Mouse (Mus musculus) midbrain, embryonic 14.5 days (tissue): ENCODE data around the gene Ggt5. TPM values are rescaled to one million over a fixed set of nuclear protein-coding genes. Genes with fewer than 3 reads are reported as not detected.

Source experiments
- ATAC-seq: fragments of 200-750 bp; cut with Nextera tagmentation; 2 replicates; pipeline ENCODE4 v1.8.0; 2017; ENCODE audit warnings: moderate number of reproducible peaks, moderate library complexity; ENCODE audit not compliant: low FRiP score, low TSS enrichment
- DNase-seq: peaks from one replicate; pipeline ENCODE4 v3.0.0-alpha.2; 2015
- H3K27ac ChIP-seq: fragments of 300-500 bp; sonication (generic); replicated peaks from 2 replicates; pipeline ENCODE4 v1.5.1; 2014; ENCODE audit warnings: mild to moderate bottlenecking, low read depth, low read length, moderate library complexity
- H3K27me3 ChIP-seq: fragments of 300-500 bp; sonication (generic); 2 replicates; pipeline ENCODE4 v1.6.1; 2014; ENCODE audit warnings: low read length, control low read depth, mixed read lengths; ENCODE audit not compliant: control insufficient read depth, insufficient read depth
- H3K36me3 ChIP-seq: fragments of 300-500 bp; sonication (generic); 2 replicates; pipeline ENCODE4 v1.6.1; 2014; ENCODE audit warnings: low read length, control low read depth; ENCODE audit not compliant: control insufficient read depth, insufficient read depth
- H3K4me1 ChIP-seq: fragments of 300-500 bp; sonication (generic); 2 replicates; pipeline ENCODE4 v1.6.1; 2014; ENCODE audit warnings: mild to moderate bottlenecking, antibody characterized with exemption, low read length, control low read depth; ENCODE audit not compliant: control insufficient read depth, insufficient read depth
- H3K4me2 ChIP-seq: fragments of 300-500 bp; sonication (generic); 2 replicates; pipeline ENCODE4 v1.6.1; 2014; ENCODE audit warnings: mild to moderate bottlenecking, low read length, moderate library complexity
- H3K4me3 ChIP-seq: fragments of 300-500 bp; sonication (generic); replicated peaks from 2 replicates; pipeline ENCODE4 v1.5.1; 2014; ENCODE audit warnings: low read depth, low read length
- H3K9ac ChIP-seq: fragments of 300-500 bp; sonication (generic); replicated peaks from 2 replicates; pipeline ENCODE4 v1.6.1; 2014; ENCODE audit warnings: mild to moderate bottlenecking, low read length, moderate library complexity
- H3K9me3 ChIP-seq: fragments of 300-500 bp; sonication (generic); 2 replicates; pipeline ENCODE4 v1.6.1; 2016; ENCODE audit warnings: low read length, control low read depth, mixed read lengths; ENCODE audit not compliant: control insufficient read depth
- WGBS: fragments of 180-500 bp; shearing (Covaris S2); extraction: QIAGEN DNeasy Blood & Tissue Kit; methylation state at CpG from one replicate; pipeline ENCODE4 v1.1.7; 2014; 5-methylcytosine and 5-hydroxymethylcytosine counted together
- polyA plus RNA-seq: library from polyadenylated mRNA; unstranded; fragments of >200 nt; fragmentation: Nextera tagmentation; extraction: Ambion mirVana; gene quantifications from 2 replicates; pipeline ENCODE4 v1.2.1, GENCODE M21; 2014

Ggt5 gene
- polyA plus RNA-seq: 0.97 and 1.9 TPM in 2 replicates

GRCm38 (mm10) chr10:75589129-75589528, at the start of gene Ggt5:
Gene Ggt5 (plus strand): TSS chr10:75589340.
- Histone ChIP-seq H3K4me1 (no peaks in the 10 kb centered on the region; the same call in 1 of the 2 replicates), H3K4me3 (no peak within 1 kb of the TSS), H3K9me3 (no peaks in the 10 kb centered on the region), H3K27me3 (no peaks in the 10 kb centered on the region), H3K27ac (no peak within 1 kb of the TSS), H3K9ac (0 out of 2 replicates have a peak within 1 kb of the TSS, but pooled peaks have one; percentile 6), H3K36me3 (no peaks in the 10 kb centered on the region), H3K4me2 (no peak within 1 kb of the TSS; the same call in 1 of the 2 replicates)
- ATAC-seq (no peak), DNase-seq (peak; percentile 47)
- WGBS: 37% methylated on average over 5 of the region's 5 CpGs

GRCm38 (mm10) chr10:75547901-75548300, 41.2 kb upstream of the Ggt5 start:
- no peak for DNase-seq

GRCm38 (mm10) chr10:75548486-75548885, 40.7 kb upstream of the Ggt5 start:
- H3K4me1 ChIP-seq: no peaks in the 10 kb centered on the region
- H3K36me3 ChIP-seq: peaks cover 8% of the 10 kb centered on the region
- H3K9me3 ChIP-seq: peaks cover 10% of the 10 kb centered on the region
- H3K4me2 ChIP-seq: no peak overlapping the region
- H3K9ac ChIP-seq: no peak overlapping the region
- no peak overlapping the region for H3K27ac ChIP-seq
- WGBS: 66% methylated on average over 14 of the region's 14 CpGs
- no peak overlapping the region for H3K4me3 ChIP-seq
- no peaks in the 10 kb centered on the region for H3K27me3 ChIP-seq
- no peak for DNase-seq
- ATAC-seq: no peak

More at GRCm38 (mm10) chr10:75547901-75548300, 41.2 kb upstream of the Ggt5 start:
- Histone ChIP-seq H3K36me3 (peaks cover 2% of the 10 kb centered on the region), H3K9ac (no peak overlapping the region), H3K4me3 (no peak overlapping the region), H3K27me3 (no peaks in the 10 kb centered on the region), H3K9me3 (peaks cover 10% of the 10 kb centered on the region), H3K27ac (no peak overlapping the region), H3K4me2 (no peak overlapping the region), H3K4me1 (no peaks in the 10 kb centered on the region)
- ATAC-seq: no peak
- 81% methylated on average over 7 of the region's 7 CpGs for WGBS

GRCm38 (mm10) chr10:75549886-75550285, 39.3 kb upstream of the Ggt5 start:
- no peak overlapping the region for H3K9ac ChIP-seq
- no peaks in the 10 kb centered on the region for H3K27me3 ChIP-seq
- peaks cover 17% of the 10 kb centered on the region for H3K36me3 ChIP-seq
- no peak overlapping the region for H3K27ac ChIP-seq
- peaks cover 6% of the 10 kb centered on the region for H3K9me3 ChIP-seq
- WGBS: 76% methylated on average over 7 of the region's 7 CpGs
- no peaks in the 10 kb centered on the region for H3K4me1 ChIP-seq
- no peak overlapping the region for H3K4me3 ChIP-seq
- DNase-seq: no peak
- no peak for ATAC-seq
- no peak overlapping the region for H3K4me2 ChIP-seq

- Histone ChIP-seq H3K4me3 (no peak overlapping the region), H3K4me1 (peaks cover 5% of the 10 kb centered on the region; the same call in 1 of the 2 replicates), H3K27me3 (no peaks in the 10 kb centered on the region), H3K9me3 (no peaks in the 10 kb centered on the region), H3K4me2 (no peak overlapping the region), H3K27ac (no peak overlapping the region), H3K9ac (no peak overlapping the region), H3K36me3 (peaks cover 29% of the 10 kb centered on the region)
- ATAC-seq (no peak), DNase-seq (no peak)
- 61% methylated on average over 12 of the region's 12 CpGs for WGBS
Observed at GRCm38 (mm10) chr10:75551175-75551574, 38.0 kb upstream of the Ggt5 start.

GRCm38 (mm10) chr10:75552106-75552505, 37.0 kb upstream of the Ggt5 start:
- WGBS: 94% methylated on average over 2 of the region's 2 CpGs
- Histone ChIP-seq H3K4me2 (no peak overlapping the region), H3K36me3 (peaks cover 34% of the 10 kb centered on the region), H3K4me3 (no peak overlapping the region), H3K27ac (no peak overlapping the region), H3K27me3 (no peaks in the 10 kb centered on the region), H3K9ac (no peak overlapping the region), H3K9me3 (no peaks in the 10 kb centered on the region), H3K4me1 (peaks cover 14% of the 10 kb centered on the region)
- DNase-seq: no peak
- ATAC-seq: no peak

- no peaks in the 10 kb centered on the region for H3K27me3 ChIP-seq
- no peak for ATAC-seq
- 75% methylated on average over 13 of the region's 13 CpGs for WGBS
- no peak overlapping the region for H3K4me3 ChIP-seq
- H3K27ac ChIP-seq: no peak overlapping the region
- H3K9me3 ChIP-seq: no peaks in the 10 kb centered on the region
- H3K36me3 ChIP-seq: peaks cover 34% of the 10 kb centered on the region
- no peak overlapping the region for H3K9ac ChIP-seq
- DNase-seq: no peak
- peaks cover 22% of the 10 kb centered on the region for H3K4me1 ChIP-seq
- no peak overlapping the region for H3K4me2 ChIP-seq
Observed at GRCm38 (mm10) chr10:75552701-75553450, 36.3 kb upstream of the Ggt5 start.

- Histone ChIP-seq H3K4me2 (no peak overlapping the region), H3K9me3 (no peaks in the 10 kb centered on the region), H3K27ac (no peak overlapping the region), H3K27me3 (no peaks in the 10 kb centered on the region), H3K36me3 (peaks cover 34% of the 10 kb centered on the region), H3K4me3 (no peak overlapping the region), H3K9ac (no peak overlapping the region), H3K4me1 (peaks cover 27% of the 10 kb centered on the region)
- ATAC-seq (no peak), DNase-seq (no peak)
- 92% methylated on average over 8 of the region's 8 CpGs for WGBS
Observed at GRCm38 (mm10) chr10:75554090-75554489, 35.0 kb upstream of the Ggt5 start.

- WGBS: 74% methylated on average over 6 of the region's 6 CpGs
- H3K27me3 ChIP-seq: no peaks in the 10 kb centered on the region
- ATAC-seq: no peak
- H3K4me1 ChIP-seq: peaks cover 32% of the 10 kb centered on the region
- DNase-seq: no peak
- H3K4me3 ChIP-seq: no peak overlapping the region
- H3K9me3 ChIP-seq: no peaks in the 10 kb centered on the region
- no peak overlapping the region for H3K4me2 ChIP-seq
- peak overlapping the region; percentile 37; the same call in 1 of the 2 replicates for H3K27ac ChIP-seq
- H3K36me3 ChIP-seq: peaks cover 34% of the 10 kb centered on the region
- no peak overlapping the region for H3K9ac ChIP-seq
Observed at GRCm38 (mm10) chr10:75555557-75555956, 33.6 kb upstream of the Ggt5 start.
